Mouse (Mus musculus) brain, embryonic 14.5 days (tissue): ENCODE results near the gene Aven.

Source experiments
- CTCF ChIP-seq: fragments of 200-500 bp; IDR thresholded peaks from 2 replicates; pipeline ENCODE4 v1.5.1; 2012; ENCODE audit warnings: inconsistent platforms, mild to moderate bottlenecking, moderate library complexity, borderline replicate concordance; ENCODE audit not compliant: insufficient read depth, insufficient read length; ENCODE audit errors: extremely low read depth
- POLR2A ChIP-seq: fragments of 200-500 bp; IDR thresholded peaks from 2 replicates; pipeline ENCODE4 v1.6.1; 2012; ENCODE audit warnings: mild to moderate bottlenecking, inconsistent platforms, borderline replicate concordance; ENCODE audit not compliant: poor library complexity, insufficient read depth, insufficient read length, severe bottlenecking; ENCODE audit errors: extremely low read depth

GRCm38 (mm10) chr2:112476554-112476953, 16.2 kb upstream of the Aven start:
- TF ChIP-seq CTCF: no peak
- no peak for TF ChIP-seq POLR2A
